Mouse (Mus musculus) ES-Bruce4 (cell line): ENCODE measurements at regions not wholly inside any gene's neighbourhood (a gene's known extent, or its start where the extent isn't known, plus 50 kb on each side); places are given as distances from the start of the nearest gene placed in this dataset.

Experiments used
- CTCF ChIP-seq: IDR thresholded peaks from one replicate; pipeline ENCODE4 v1.8.1; 2011; ENCODE audit warnings: low read depth, low read length
- EP300 ChIP-seq: IDR thresholded peaks from 2 replicates; pipeline ENCODE4 v1.6.1; 2011; ENCODE audit warnings: low read depth, low read length; ENCODE audit not compliant: insufficient read depth

GRCm38 (mm10) chr1:186482177-186482576 lies 223.6 kb downstream of the Tgfb2 start:
- TF ChIP-seq CTCF, result no peak
- no peak for TF ChIP-seq EP300
